Mouse (Mus musculus) testis, adult 2 months (tissue): ENCODE data around the gene Pgpep1.

ENCODE experiments used
- CTCF ChIP-seq: fragments of 200-500 bp; IDR thresholded peaks from 2 replicates; pipeline ENCODE4 v1.5.1; 2012; ENCODE audit warnings: low read depth, mild to moderate bottlenecking, inconsistent platforms, low read length, moderate library complexity; ENCODE audit not compliant: control insufficient read depth, insufficient read depth, insufficient replicate concordance
- POLR2A ChIP-seq: fragments of 200-500 bp; IDR thresholded peaks from 2 replicates; pipeline ENCODE4 v1.6.1; 2012; ENCODE audit warnings: low read depth, mild to moderate bottlenecking, inconsistent platforms, low read length, moderate library complexity; ENCODE audit not compliant: control insufficient read depth

- TF ChIP-seq CTCF (no peak), POLR2A (peak; percentile 85)
Measured at GRCm38 (mm10) chr8:70618888-70619334, 41.3 kb downstream of the Pgpep1 start.
